Mouse (Mus musculus): Measurements from ENCODE around the gene Pcyt1b. TPM values are rescaled to one million over a fixed set of nuclear protein-coding genes. Genes with fewer than 3 reads are reported as not detected.

Pcyt1b gene
- total and polyA plus RNA-seq, 3 experiments = 0.13 to 1.7 (median 0.35) TPM

GRCm38 (mm10) chrX:93634861-93635375, 19.7 kb upstream of the Pcyt1b start:
- H3K36me3 ChIP-seq (replicated peaks in 1 of 2; ENCODE audit: control insufficient read depth in 1 of 2, insufficient read depth in 1 of 2, low read length in 1 of 2) = no peaks in the 10 kb centered on the region
- no peak overlapping the region for H3K4me2 ChIP-seq (ENCODE audit: insufficient read depth, low read depth, poor library complexity, severe bottlenecking)
- no peaks in the 10 kb centered on the region for H3K9me3 ChIP-seq (replicated peaks; ENCODE audit: low read length)
- dilution Hi-C loops (cut with MboI; ENCODE audit: extremely low pct_ligation_motif_present, extremely low pct_unique_long_range_greater_than_20kb, low sequenced_read_pairs) (no loop called here), in situ Hi-C loops (cut with MboI; ENCODE audit: low pct_ligation_motif_present, low pct_unique_long_range_greater_than_20kb, low sequenced_read_pairs) (no loop called here)
- no peaks in the 10 kb centered on the region for H3K27me3 ChIP-seq (replicated peaks)
- H3K4me1 ChIP-seq (ENCODE audit: control insufficient read depth in 1 of 2, insufficient read depth in 2 of 2) = peaks cover 0 to 3% of the 10 kb centered on the region in 2 experiments; a peak in 1 of 4 replicates
- no peak for DNase-seq (ENCODE audit: extremely low read depth)
- H3K79me2 ChIP-seq (replicated peaks; ENCODE audit: control insufficient read depth, extremely low read depth, insufficient read depth, poor library complexity, severe bottlenecking) = peaks cover 15% of the 10 kb centered on the region
- H3K9ac ChIP-seq (ENCODE audit: insufficient read depth, low read depth) = no peak overlapping the region
- no peak overlapping the region for H3K27ac ChIP-seq (ENCODE audit: insufficient read depth, low read depth)
- TF ChIP-seq MEF2A (IDR thresholded peaks at IDR 0.05; ENCODE audit: borderline replicate concordance, low read depth, low read length) = no peak
- no peak overlapping the region for H3K4me3 ChIP-seq (replicated peaks in 1 of 3; ENCODE audit: low read depth in 2 of 3, low read length in 2 of 3, poor library complexity in 1 of 3)

- no peaks in the 10 kb centered on the region for H3K27me3 ChIP-seq (replicated peaks)
- dilution Hi-C loops (cut with MboI; ENCODE audit: extremely low pct_ligation_motif_present, extremely low pct_unique_long_range_greater_than_20kb, low sequenced_read_pairs) (no loop called here), in situ Hi-C loops (cut with MboI; ENCODE audit: low pct_ligation_motif_present, low pct_unique_long_range_greater_than_20kb, low sequenced_read_pairs) (no loop called here)
- TF ChIP-seq MAX (IDR thresholded peaks at IDR 0.05; ENCODE audit: low read length) = no peak
- TF ChIP-seq MAFK (IDR thresholded peaks at IDR 0.05; ENCODE audit: insufficient replicate concordance, low read length) = peak; percentile 22; the same call in 1 of the 2 replicates
- no peak overlapping the region for H3K27ac ChIP-seq (ENCODE audit: insufficient read depth, low read depth)
- DNase-seq (ENCODE audit: extremely low read depth) = no peak
- no peaks in the 10 kb centered on the region for H3K79me2 ChIP-seq (replicated peaks; ENCODE audit: control insufficient read depth, extremely low read depth, insufficient read depth, poor library complexity, severe bottlenecking)
- H3K4me1 ChIP-seq (ENCODE audit: control insufficient read depth in 1 of 2, insufficient read depth in 2 of 2) = no peaks in the 10 kb centered on the region
- no peak overlapping the region for H3K4me3 ChIP-seq (replicated peaks in 1 of 3; ENCODE audit: low read depth in 2 of 3, low read length in 2 of 3, poor library complexity in 1 of 3)
- H3K4me2 ChIP-seq (ENCODE audit: insufficient read depth, low read depth, poor library complexity, severe bottlenecking) = no peak overlapping the region
- H3K36me3 ChIP-seq (replicated peaks in 1 of 2; ENCODE audit: control insufficient read depth in 1 of 2, insufficient read depth in 1 of 2, low read length in 1 of 2) = no peaks in the 10 kb centered on the region
- H3K9ac ChIP-seq (ENCODE audit: insufficient read depth, low read depth) = no peak overlapping the region
- no peaks in the 10 kb centered on the region for H3K9me3 ChIP-seq (replicated peaks; ENCODE audit: low read length)
Observed at GRCm38 (mm10) chrX:93643600-93643999, 11.1 kb upstream of the Pcyt1b start.

DNA sequence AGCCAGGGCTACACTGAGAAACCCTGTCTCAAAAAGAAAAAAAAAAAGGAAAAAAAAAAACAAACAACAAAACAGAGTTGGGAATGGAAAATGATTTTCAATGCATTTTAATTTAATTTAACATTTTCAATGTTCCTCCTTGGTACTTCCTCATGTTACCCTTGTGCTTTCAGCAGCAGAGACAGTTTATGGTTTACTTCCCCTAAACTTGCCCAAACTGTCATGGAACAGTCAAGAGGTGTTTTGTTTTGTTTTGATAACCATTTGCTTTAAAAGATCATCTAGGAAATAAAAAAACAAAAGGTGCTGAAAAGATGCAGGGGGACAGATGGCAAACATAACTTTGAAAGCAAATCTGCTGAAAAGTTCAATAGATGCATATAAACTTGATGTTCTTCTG, 10.6 kb upstream of the Pcyt1b start:
- dilution Hi-C loops (cut with MboI; ENCODE audit: extremely low pct_ligation_motif_present, extremely low pct_unique_long_range_greater_than_20kb, low sequenced_read_pairs) (no loop called here), in situ Hi-C loops (cut with MboI; ENCODE audit: low pct_ligation_motif_present, low pct_unique_long_range_greater_than_20kb, low sequenced_read_pairs) (no loop called here)
- Histone ChIP-seq H3K27ac (ENCODE audit: insufficient read depth, low read depth) (no peak overlapping the region), H3K9ac (ENCODE audit: insufficient read depth, low read depth) (no peak overlapping the region), H3K4me1 (ENCODE audit: control insufficient read depth in 1 of 2, insufficient read depth in 2 of 2) (no peaks in the 10 kb centered on the region), H3K27me3 (replicated peaks) (no peaks in the 10 kb centered on the region), H3K36me3 (replicated peaks in 1 of 2; ENCODE audit: control insufficient read depth in 1 of 2, insufficient read depth in 1 of 2, low read length in 1 of 2) (no peaks in the 10 kb centered on the region), H3K79me2 (replicated peaks; ENCODE audit: control insufficient read depth, extremely low read depth, insufficient read depth, poor library complexity, severe bottlenecking) (no peaks in the 10 kb centered on the region), H3K9me3 (replicated peaks; ENCODE audit: low read length) (no peaks in the 10 kb centered on the region), H3K4me2 (ENCODE audit: insufficient read depth, low read depth, poor library complexity, severe bottlenecking) (no peak overlapping the region), H3K4me3 (replicated peaks in 1 of 3; ENCODE audit: low read depth in 2 of 3, low read length in 2 of 3, poor library complexity in 1 of 3) (no peak overlapping the region)
- DNase-seq (ENCODE audit: extremely low read depth) = no peak
- TF ChIP-seq ZNF384 (IDR thresholded peaks at IDR 0.05; ENCODE audit: low read depth, low read length) (no peak), MAX (IDR thresholded peaks at IDR 0.05; ENCODE audit: low read length) (no peak), MYC (IDR thresholded peaks at IDR 0.05; ENCODE audit: low read depth, low read length) (no peak), TBP (conservative IDR thresholded peaks at IDR 0.05; ENCODE audit: low read depth, low read length) (no peak), USF2 (conservative IDR thresholded peaks at IDR 0.05; ENCODE audit: low read depth, low read length) (no peak), UBTF (IDR thresholded peaks at IDR 0.05; ENCODE audit: low read depth, low read length) (no peak), GABPA (IDR thresholded peaks at IDR 0.05; ENCODE audit: insufficient replicate concordance, low read depth, low read length) (no peak), E2F4 (IDR thresholded peaks at IDR 0.05; ENCODE audit: insufficient replicate concordance, low read depth, low read length) (no peak), ZMIZ1 (IDR thresholded peaks at IDR 0.05; ENCODE audit: low read depth, low read length) (no peak), KAT2A (IDR thresholded peaks at IDR 0.05; ENCODE audit: insufficient replicate concordance, low read length) (no peak), SIN3A (IDR thresholded peaks at IDR 0.05; ENCODE audit: low read length) (no peak), ETS1 (conservative IDR thresholded peaks at IDR 0.05; ENCODE audit: low read depth, low read length) (no peak), RCOR1 (conservative IDR thresholded peaks at IDR 0.05; ENCODE audit: low read depth, low read length) (no peak), CHD1 (IDR thresholded peaks at IDR 0.05; ENCODE audit: low read depth, low read length) (no peak), MEF2A (IDR thresholded peaks at IDR 0.05; ENCODE audit: borderline replicate concordance, low read depth, low read length) (no peak)
